7 mouse cellular contexts compared by ENCODE assay signal in genomic region chr11:77982441-77982905, GRCm38 (mm10). TPM values are rescaled to one million over a fixed set of nuclear protein-coding genes. Genes with fewer than 3 reads are reported as not detected.
DNase-seq lines count a peak whose midpoint lies in the region; ATAC-seq lines count a peak whose summit lies in the region.

Phf12 (plus strand) TSS chr11:77982754.

- intact Hi-C loops in left cerebral cortex, postnatal 36 days (cut with DNase I) = loop anchor here (5.0 kb wide), 1 partner anchor 195 kb away; the partner anchor contains the start of genes Nek8 and Tlcd1

- H3K4me1 ChIP-seq in intestine, embryonic 16.5 days (ENCODE audit: control insufficient read depth, insufficient read depth, low read length) = peaks cover 11% of the 10 kb centered on the region
- H3K4me1 ChIP-seq in midbrain, embryonic 11.5 days (ENCODE audit: control insufficient read depth, insufficient read depth, low read length) = peaks cover 11% of the 10 kb centered on the region

- H3K36me3 ChIP-seq in intestine, embryonic 16.5 days (ENCODE audit: control insufficient read depth, insufficient read depth, low read length) = no peaks in the 10 kb centered on the region
- H3K36me3 ChIP-seq in midbrain, embryonic 11.5 days (ENCODE audit: control insufficient read depth, insufficient read depth, low read length) = no peaks in the 10 kb centered on the region

- peak; percentile 90 for ATAC-seq in intestine, embryonic 16.5 days
- ATAC-seq in midbrain, embryonic 11.5 days (ENCODE audit: low FRiP score) = peak; percentile 85

- peaks cover 3% of the 10 kb centered on the region; the same call in 1 of the 2 replicates for H3K27me3 ChIP-seq in intestine, embryonic 16.5 days (replicated peaks; ENCODE audit: control insufficient read depth, insufficient read depth, low read length)
- H3K27me3 ChIP-seq in midbrain, embryonic 11.5 days (ENCODE audit: control insufficient read depth, insufficient read depth, low read length) = no peaks in the 10 kb centered on the region

- H3K27ac ChIP-seq in intestine, embryonic 16.5 days (ENCODE audit: low read length) = peak within 1 kb of the TSS; percentile 97
- peak within 1 kb of the TSS; percentile 87 for H3K27ac ChIP-seq in midbrain, embryonic 11.5 days (ENCODE audit: low read depth, low read length)

- H3K4me2 ChIP-seq in intestine, embryonic 16.5 days (ENCODE audit: low read depth, low read length) = peak within 1 kb of the TSS; percentile 89
- H3K4me2 ChIP-seq in midbrain, embryonic 11.5 days = peak within 1 kb of the TSS; percentile 93

- under 1% methylated on average over 62 of the region's 62 CpGs for WGBS in intestine, embryonic 16.5 days
- whole genome bisulfite sequencing in midbrain, embryonic 11.5 days = under 1% methylated on average over 62 of the region's 62 CpGs

- peak; percentile 100 for DNase-seq in adrenal gland, adult 8-10 months
- peak; percentile 98 for DNase-seq in embryo, embryonic 9.5 days (ENCODE audit: extremely low spot score)
- peak; percentile 99 for DNase-seq in gastrocnemius, postnatal 4 days (ENCODE audit: low spot score in 2 of 2)
- DNase-seq in left cerebral cortex, postnatal 36 days (ENCODE audit: low spot score in 2 of 2) = peak; percentile 100
- DNase-seq in midbrain, embryonic 11.5 days (ENCODE audit: low spot score, missing footprints) = peak; percentile 100
- DNase-seq in skeletal muscle tissue, adult 2 months (ENCODE audit: low read depth, low spot score) = peak; percentile 100

- peak within 1 kb of the TSS; percentile 99 for H3K9ac ChIP-seq in intestine, embryonic 16.5 days (ENCODE audit: low read depth, low read length)
- H3K9ac ChIP-seq in midbrain, embryonic 11.5 days (ENCODE audit: low read length) = peak within 1 kb of the TSS; percentile 95

- peak within 1 kb of the TSS; percentile 100 for H3K4me3 ChIP-seq in intestine, embryonic 16.5 days (ENCODE audit: low read length)
- peak within 1 kb of the TSS; percentile 85 for H3K4me3 ChIP-seq in midbrain, embryonic 11.5 days (ENCODE audit: low read depth, low read length)

- no peaks in the 10 kb centered on the region for H3K9me3 ChIP-seq in intestine, embryonic 16.5 days (ENCODE audit: control insufficient read depth, low read length)
- no peaks in the 10 kb centered on the region for H3K9me3 ChIP-seq in midbrain, embryonic 11.5 days (ENCODE audit: control insufficient read depth, low read length)

RNA-seq across cellular contexts. Expression of gene Phf12, which starts in this region (rescaled TPM):
- 10 to 100 TPM; 50.6 to 78.2 (median 63.1) TPM for total RNA-seq in adrenal gland, adult 8-10 months (2022)
- total RNA-seq in gastrocnemius, postnatal 4 days (2021) = 10 to 100 TPM; 35.4 to 39.9 TPM
- 9.4 and 9.5 TPM in 2 replicates for polyA plus RNA-seq in intestine, embryonic 16.5 days (2015; fragmentation: Nextera tagmentation; extraction: Ambion mirVana)
- total RNA-seq in left cerebral cortex, postnatal 36 days (2021) = 10 to 100 TPM; 51.7 to 63.6 TPM
- 15.5 and 18.0 TPM in 2 replicates for polyA plus RNA-seq in midbrain, embryonic 11.5 days (2014; fragmentation: Nextera tagmentation; extraction: Ambion mirVana)

Comparison
In these comparisons a context has a peak if more than half of its experiments do, and no peak if none do; other contexts are left out.
1. Peak in every context shown above with its lines: DNase-seq, ATAC-seq, H3K4me3 ChIP-seq and H3K27ac ChIP-seq.